Mouse (Mus musculus): ENCODE measurements around the gene Olfr596. TPM values are rescaled to one million over a fixed set of nuclear protein-coding genes. Genes with fewer than 3 reads are reported as not detected.
"Not testable (repeated sequence)": the region's sequence is repeated elsewhere in the genome, so short reads cannot be mapped to it uniquely, and the experiment has no call there.

Gene Olfr596
- not detected in 2 replicates for polyA plus RNA-seq (2015; fragmentation: Nextera tagmentation; extraction: Ambion mirVana)

GRCm38 (mm10) chr7:103305348-103305747 lies at the start of gene Olfr596:
TSS of gene Olfr596 (plus strand) at chr7:103305648.
- H3K4me1 ChIP-seq (ENCODE audit: control insufficient read depth, insufficient read depth, low read depth, low read length); H3K9ac ChIP-seq (ENCODE audit: low read depth, low read length); ATAC-seq; H3K4me2 ChIP-seq (ENCODE audit: low read length); H3K36me3 ChIP-seq (ENCODE audit: control insufficient read depth, insufficient read depth, low read length); H3K4me3 ChIP-seq (ENCODE audit: low read length); H3K27ac ChIP-seq (ENCODE audit: low read depth, low read length); H3K9me3 ChIP-seq (ENCODE audit: control insufficient read depth, low read length); H3K27me3 ChIP-seq (replicated peaks; ENCODE audit: control insufficient read depth, insufficient read depth, low read length): not testable (repeated sequence)
- 92% methylated on average over 2 of the region's 2 CpGs for WGBS

GRCm38 (mm10) chr7:103316015-103316414 lies 10.6 kb downstream of the Olfr596 start, which contains the start of gene Olfr597:
TSS of gene Olfr597 (plus strand) at chr7:103316315.
- H3K4me2 ChIP-seq (ENCODE audit: low read length); H3K27me3 ChIP-seq (replicated peaks; ENCODE audit: control insufficient read depth, insufficient read depth, low read length); H3K4me3 ChIP-seq (ENCODE audit: low read length); ATAC-seq; H3K9ac ChIP-seq (ENCODE audit: low read depth, low read length); H3K27ac ChIP-seq (ENCODE audit: low read depth, low read length); H3K36me3 ChIP-seq (ENCODE audit: control insufficient read depth, insufficient read depth, low read length); H3K9me3 ChIP-seq (ENCODE audit: control insufficient read depth, low read length); H3K4me1 ChIP-seq (ENCODE audit: control insufficient read depth, insufficient read depth, low read depth, low read length): not testable (repeated sequence)
- 88% methylated on average over 2 of the region's 2 CpGs for WGBS

- Histone ChIP-seq H3K36me3 (ENCODE audit: control insufficient read depth, insufficient read depth, low read length) (no peaks in the 10 kb centered on the region), H3K4me1 (ENCODE audit: control insufficient read depth, insufficient read depth, low read depth, low read length) (no peaks in the 10 kb centered on the region), H3K9ac (ENCODE audit: low read depth, low read length) (no peak within 1 kb of the TSS), H3K4me3 (ENCODE audit: low read length) (no peak within 1 kb of the TSS), H3K9me3 (ENCODE audit: control insufficient read depth, low read length) (no peaks in the 10 kb centered on the region), H3K27me3 (replicated peaks; ENCODE audit: control insufficient read depth, insufficient read depth, low read length) (no peaks in the 10 kb centered on the region), H3K27ac (ENCODE audit: low read depth, low read length) (no peak within 1 kb of the TSS), H3K4me2 (ENCODE audit: low read length) (no peak within 1 kb of the TSS)
- no peak for ATAC-seq
These were observed 17.8 kb downstream of the Olfr596 start, which contains the start of gene Olfr598 for GRCm38 (mm10) chr7:103323268-103323667. TSS of gene Olfr598 (plus strand) at chr7:103323568.

GRCm38 (mm10) chr7:103335617-103336016 lies 30.2 kb downstream of the Olfr596 start, which contains the start of gene Olfr599:
TSS of gene Olfr599 (plus strand) at chr7:103335917.
- H3K36me3 ChIP-seq (ENCODE audit: control insufficient read depth, insufficient read depth, low read length): no peaks in the 10 kb centered on the region
- WGBS: 91% methylated on average over 1 of the region's 1 CpGs
- no peaks in the 10 kb centered on the region for H3K27me3 ChIP-seq (replicated peaks; ENCODE audit: control insufficient read depth, insufficient read depth, low read length)
- no peaks in the 10 kb centered on the region for H3K9me3 ChIP-seq (ENCODE audit: control insufficient read depth, low read length)
- no peak within 1 kb of the TSS for H3K4me2 ChIP-seq (ENCODE audit: low read length)
- no peak within 1 kb of the TSS for H3K4me3 ChIP-seq (ENCODE audit: low read length)
- no peak within 1 kb of the TSS for H3K9ac ChIP-seq (ENCODE audit: low read depth, low read length)
- no peak within 1 kb of the TSS for H3K27ac ChIP-seq (ENCODE audit: low read depth, low read length)
- ATAC-seq: no peak
- no peaks in the 10 kb centered on the region for H3K4me1 ChIP-seq (ENCODE audit: control insufficient read depth, insufficient read depth, low read depth, low read length)

GRCm38 (mm10) chr7:103349569-103349968 lies 44.1 kb downstream of the Olfr596 start, which contains the start of gene Olfr600:
TSS of gene Olfr600 (minus strand) at chr7:103349669.
- Histone ChIP-seq H3K27me3 (replicated peaks; ENCODE audit: control insufficient read depth, insufficient read depth, low read length) (no peaks in the 10 kb centered on the region), H3K27ac (ENCODE audit: low read depth, low read length) (no peak within 1 kb of the TSS), H3K9ac (ENCODE audit: low read depth, low read length) (no peak within 1 kb of the TSS), H3K9me3 (ENCODE audit: control insufficient read depth, low read length) (no peaks in the 10 kb centered on the region), H3K4me1 (ENCODE audit: control insufficient read depth, insufficient read depth, low read depth, low read length) (no peaks in the 10 kb centered on the region), H3K36me3 (ENCODE audit: control insufficient read depth, insufficient read depth, low read length) (no peaks in the 10 kb centered on the region), H3K4me2 (ENCODE audit: low read length) (no peak within 1 kb of the TSS), H3K4me3 (ENCODE audit: low read length) (no peak within 1 kb of the TSS)
- ATAC-seq: no peak

Small RNA genes lying within 50 kb of the gene (microRNA-seq; reads per million reads assigned to microRNA genes)
- not detected for gene Gm23550
- gene Gm25171: not detected

Other genes with a start within 250 kb of the Olfr596 start
- not detected in 2 replicates for gene Olfr584, start 223.8 kb upstream of the Olfr596 start, polyA plus RNA-seq (2015; fragmentation: Nextera tagmentation; extraction: Ambion mirVana)
- gene Olfr585, start 207.9 kb upstream of the Olfr596 start, polyA plus RNA-seq (2015; fragmentation: Nextera tagmentation; extraction: Ambion mirVana): not detected in 2 replicates
- gene Olfr586, start 180.0 kb upstream of the Olfr596 start, polyA plus RNA-seq (2015; fragmentation: Nextera tagmentation; extraction: Ambion mirVana): not detected in 2 replicates
- not detected in 2 replicates for gene Olfr588-ps1, start 164.8 kb upstream of the Olfr596 start, polyA plus RNA-seq (2015; fragmentation: Nextera tagmentation; extraction: Ambion mirVana)
- not detected in 2 replicates for gene Olfr589, start 149.3 kb upstream of the Olfr596 start, polyA plus RNA-seq (2015; fragmentation: Nextera tagmentation; extraction: Ambion mirVana)
- gene Olfr591, start 127.3 kb upstream of the Olfr596 start, polyA plus RNA-seq (2015; fragmentation: Nextera tagmentation; extraction: Ambion mirVana): not detected in 2 replicates
- not detected in 2 replicates for gene Olfr592, start 120.8 kb upstream of the Olfr596 start, polyA plus RNA-seq (2015; fragmentation: Nextera tagmentation; extraction: Ambion mirVana)
- gene Olfr593, start 93.8 kb upstream of the Olfr596 start, polyA plus RNA-seq (2015; fragmentation: Nextera tagmentation; extraction: Ambion mirVana): not detected in 2 replicates
- not detected in 2 replicates for gene Olfr594, start 88.7 kb upstream of the Olfr596 start, polyA plus RNA-seq (2015; fragmentation: Nextera tagmentation; extraction: Ambion mirVana)
- not detected in 2 replicates for gene Usp17ld, start 53.1 kb upstream of the Olfr596 start, polyA plus RNA-seq (2015; fragmentation: Nextera tagmentation; extraction: Ambion mirVana)
- not detected in 2 replicates for gene Olfr597, start 10.7 kb downstream of the Olfr596 start, polyA plus RNA-seq (2015; fragmentation: Nextera tagmentation; extraction: Ambion mirVana)
- not detected in 2 replicates for gene Olfr598, start 17.9 kb downstream of the Olfr596 start, polyA plus RNA-seq (2015; fragmentation: Nextera tagmentation; extraction: Ambion mirVana)
- gene Olfr599, start 30.3 kb downstream of the Olfr596 start, polyA plus RNA-seq (2015; fragmentation: Nextera tagmentation; extraction: Ambion mirVana): not detected in 2 replicates
- gene Olfr600, start 44.0 kb downstream of the Olfr596 start, polyA plus RNA-seq (2015; fragmentation: Nextera tagmentation; extraction: Ambion mirVana): not detected in 2 replicates
- gene Olfr601, start 57.0 kb downstream of the Olfr596 start, polyA plus RNA-seq (2015; fragmentation: Nextera tagmentation; extraction: Ambion mirVana): not detected in 2 replicates
- not detected in 2 replicates for gene Olfr603, start 80.5 kb downstream of the Olfr596 start, polyA plus RNA-seq (2015; fragmentation: Nextera tagmentation; extraction: Ambion mirVana)
- gene Usp17lc, start 109.4 kb downstream of the Olfr596 start, polyA plus RNA-seq (2015; fragmentation: Nextera tagmentation; extraction: Ambion mirVana): not detected in 2 replicates
- gene Olfr605, start 139.8 kb downstream of the Olfr596 start, polyA plus RNA-seq (2015; fragmentation: Nextera tagmentation; extraction: Ambion mirVana): not detected in 2 replicates
- gene Olfr606, start 143.4 kb downstream of the Olfr596 start, polyA plus RNA-seq (2015; fragmentation: Nextera tagmentation; extraction: Ambion mirVana): not detected in 2 replicates
- not detected in 2 replicates for gene Olfr607, start 158.5 kb downstream of the Olfr596 start, polyA plus RNA-seq (2015; fragmentation: Nextera tagmentation; extraction: Ambion mirVana)
- gene Olfr608, start 164.2 kb downstream of the Olfr596 start, polyA plus RNA-seq (2015; fragmentation: Nextera tagmentation; extraction: Ambion mirVana): not detected in 2 replicates
- gene Olfr609, start 192.4 kb downstream of the Olfr596 start, polyA plus RNA-seq (2015; fragmentation: Nextera tagmentation; extraction: Ambion mirVana): not detected in 2 replicates
- gene Olfr610, start 206.5 kb downstream of the Olfr596 start, polyA plus RNA-seq (2015; fragmentation: Nextera tagmentation; extraction: Ambion mirVana): not detected in 2 replicates
- not detected in 2 replicates for gene Olfr611, start 215.2 kb downstream of the Olfr596 start, polyA plus RNA-seq (2015; fragmentation: Nextera tagmentation; extraction: Ambion mirVana)
- gene Olfr612, start 237.1 kb downstream of the Olfr596 start, polyA plus RNA-seq (2015; fragmentation: Nextera tagmentation; extraction: Ambion mirVana): not detected in 2 replicates
- not detected in 2 replicates for gene Olfr613, start 242.4 kb downstream of the Olfr596 start, polyA plus RNA-seq (2015; fragmentation: Nextera tagmentation; extraction: Ambion mirVana)

Data from hindbrain, embryonic 16.5 days (tissue).